ENCODE assay signal across 8 mouse cellular contexts in genomic region chr9:62980777-62981202, GRCm38 (mm10). TPM values are rescaled to one million over a fixed set of nuclear protein-coding genes. Genes with fewer than 3 reads are reported as not detected.
DNase-seq lines count a peak whose midpoint lies in the region; ATAC-seq lines count a peak whose summit lies in the region.

No protein-coding gene starts in this region.

- peak overlapping the region; percentile 82 for H3K4me2 ChIP-seq in hindbrain, embryonic 16.5 days (ENCODE audit: low read length)

- peak overlapping the region; percentile 94 for H3K27ac ChIP-seq in hindbrain, embryonic 16.5 days (ENCODE audit: low read depth, low read length)
- H3K27ac ChIP-seq in macrophage, result peak overlapping the region; percentile 38; the same call in 1 of the 2 replicates

- peak overlapping the region; percentile 88 for H3K9ac ChIP-seq in hindbrain, embryonic 16.5 days (ENCODE audit: low read depth, low read length)

- peak; percentile 86 for DNase-seq in WW6 (ENCODE audit: low read depth, low spot score)
- peak; percentile 97 for DNase-seq in cerebellum, postnatal 4 days (ENCODE audit: low spot score in 2 of 2)
- DNase-seq in gastrocnemius, adult 18-20 months (ENCODE audit: low spot score), result peak; percentile 98
- DNase-seq in left cerebral cortex, adult 18-20 months (ENCODE audit: low spot score in 2 of 2), result peak; percentile 98
- DNase-seq in right cerebral cortex, adult 18-20 months, result peak; percentile 97
- DNase-seq in urinary bladder, postnatal 10 days (ENCODE audit: low spot score), result peak; percentile 94

- WGBS in hindbrain, embryonic 16.5 days, result under 1% methylated on average over 29 of the region's 38 CpGs
- 2% methylated on average over 38 of the region's 38 CpGs for WGBS in macrophage (ENCODE audit: missing documents)

- peaks cover 46% of the 10 kb centered on the region for H3K79me2 ChIP-seq in macrophage (ENCODE audit: inconsistent target)

- no peaks in the 10 kb centered on the region for H3K27me3 ChIP-seq in hindbrain, embryonic 16.5 days (replicated peaks; ENCODE audit: control insufficient read depth, insufficient read depth, low read length)

- H3K36me3 ChIP-seq in hindbrain, embryonic 16.5 days (ENCODE audit: control insufficient read depth, insufficient read depth, low read length), result no peaks in the 10 kb centered on the region
- H3K36me3 ChIP-seq in macrophage (ENCODE audit: inconsistent target), result no peaks in the 10 kb centered on the region

- H3K4me3 ChIP-seq in hindbrain, embryonic 16.5 days (ENCODE audit: low read length), result peak overlapping the region; percentile 86
- H3K4me3 ChIP-seq in macrophage (ENCODE audit: inconsistent target), result peak overlapping the region; percentile 10; the same call in 1 of the 2 replicates

- peaks cover 7% of the 10 kb centered on the region for H3K4me1 ChIP-seq in hindbrain, embryonic 16.5 days (ENCODE audit: control insufficient read depth, insufficient read depth, low read depth, low read length)

- peak; percentile 97 for ATAC-seq in hindbrain, embryonic 16.5 days

- H3K9me3 ChIP-seq in hindbrain, embryonic 16.5 days (ENCODE audit: control insufficient read depth, low read length), result no peaks in the 10 kb centered on the region

RNA-seq across cellular contexts. Expression of gene Pias1, which starts 6.9 kb away (rescaled TPM):
- 10 to 100 TPM; 19.6 to 21.3 TPM for total RNA-seq in gastrocnemius, adult 18-20 months (2021)
- polyA plus RNA-seq in hindbrain, embryonic 16.5 days (2015; fragmentation: Nextera tagmentation; extraction: Ambion mirVana), result 53.6 and 57.2 TPM in 2 replicates
- 10 to 100 TPM; 69.4 to 75.4 TPM for total RNA-seq in left cerebral cortex, adult 18-20 months (2021)
- 100 to 1,000 TPM in 8 of 26 experiments, 10 to 100 TPM in 18; 52.0 to 113 (median 89.9) TPM for total RNA-seq in macrophage (2018; cell fraction: chromatin; rRNA removed)
- 10 to 100 TPM; 18.8 to 31.6 (median 26.4) TPM for total RNA-seq in macrophage (2018; cell fraction: cytosol; rRNA removed)
- 100 to 1,000 TPM in 3 of 26 experiments, 10 to 100 TPM in 23; 48.7 to 121 (median 67.8) TPM for total RNA-seq in macrophage (2018; cell fraction: nucleus; rRNA removed)
- polyA plus RNA-seq in macrophage (2018), result 22.1 to 40.5 TPM (median 30.9 TPM) in 3 replicates

Comparison
In these comparisons a context has a peak if more than half of its experiments do, and no peak if none do; other contexts are left out.
1. Peak in every context shown above with its lines: DNase-seq, ATAC-seq, H3K4me3 ChIP-seq and H3K27ac ChIP-seq.